Mouse (Mus musculus) heart, embryonic 11.5 days (tissue): ENCODE measurements around the gene Gm38100. TPM values are rescaled to one million over a fixed set of nuclear protein-coding genes. Genes with fewer than 3 reads are reported as not detected.
A peak's percentile ranks its signal among the peaks of the same experiment; 100 is the strongest.

ENCODE experiments used
- ATAC-seq: fragments of 200-750 bp; cut with Nextera tagmentation; replicated peaks from 2 replicates; pipeline ENCODE4 v1.8.0; 2017; ENCODE audit warnings: moderate library complexity; ENCODE audit not compliant: insufficient number of reproducible peaks, low FRiP score, low TSS enrichment
- H3K27ac ChIP-seq: fragments of 300-500 bp; sonication (generic); 2 replicates; pipeline ENCODE4 v1.5.1; 2014; ENCODE audit warnings: mild to moderate bottlenecking, low read depth, low read length
- H3K27me3 ChIP-seq: fragments of 300-500 bp; sonication (generic); 2 replicates; pipeline ENCODE4 v1.6.1; 2014; ENCODE audit warnings: mild to moderate bottlenecking, low read length, mixed read lengths; ENCODE audit not compliant: control insufficient read depth, insufficient read depth
- H3K36me3 ChIP-seq: fragments of 300-500 bp; sonication (generic); 2 replicates; pipeline ENCODE4 v1.6.1; 2014; ENCODE audit warnings: mild to moderate bottlenecking, low read length, moderate library complexity, mixed read lengths; ENCODE audit not compliant: control insufficient read depth, insufficient read depth
- H3K4me1 ChIP-seq: fragments of 300-500 bp; sonication (generic); 2 replicates; pipeline ENCODE4 v1.6.1; 2014; ENCODE audit warnings: low read length; ENCODE audit not compliant: control insufficient read depth, insufficient read depth
- H3K4me2 ChIP-seq: fragments of 300-500 bp; sonication (generic); 2 replicates; pipeline ENCODE4 v1.6.1; 2014; ENCODE audit warnings: mild to moderate bottlenecking, moderate library complexity
- H3K4me3 ChIP-seq: fragments of 300-500 bp; sonication (generic); 2 replicates; pipeline ENCODE4 v1.5.1; 2014; ENCODE audit warnings: low read depth, low read length
- H3K9ac ChIP-seq: fragments of 300-500 bp; sonication (generic); 2 replicates; pipeline ENCODE4 v1.6.1; 2014; ENCODE audit warnings: mild to moderate bottlenecking, low read depth, low read length, moderate library complexity
- H3K9me3 ChIP-seq: fragments of 300-500 bp; sonication (generic); replicated peaks from 2 replicates; pipeline ENCODE4 v1.6.1; 2016; ENCODE audit warnings: low read length; ENCODE audit not compliant: control insufficient read depth
- WGBS: fragments of 180-500 bp; shearing (Covaris S2); extraction: QIAGEN DNeasy Blood & Tissue Kit; methylation state at CpG from one replicate; pipeline ENCODE4 v1.1.7; 2014; ENCODE audit not compliant: insufficient replicate concordance; 5-methylcytosine and 5-hydroxymethylcytosine counted together
- polyA plus RNA-seq: library from polyadenylated mRNA; unstranded; fragments of >200 nt; fragmentation: Nextera tagmentation; extraction: Ambion mirVana; gene quantifications from 2 replicates; pipeline ENCODE4 v1.2.1, GENCODE M21; 2014

Gm38100 gene
- polyA plus RNA-seq, 1 experiment from 2014 or later = not detected

DNA sequence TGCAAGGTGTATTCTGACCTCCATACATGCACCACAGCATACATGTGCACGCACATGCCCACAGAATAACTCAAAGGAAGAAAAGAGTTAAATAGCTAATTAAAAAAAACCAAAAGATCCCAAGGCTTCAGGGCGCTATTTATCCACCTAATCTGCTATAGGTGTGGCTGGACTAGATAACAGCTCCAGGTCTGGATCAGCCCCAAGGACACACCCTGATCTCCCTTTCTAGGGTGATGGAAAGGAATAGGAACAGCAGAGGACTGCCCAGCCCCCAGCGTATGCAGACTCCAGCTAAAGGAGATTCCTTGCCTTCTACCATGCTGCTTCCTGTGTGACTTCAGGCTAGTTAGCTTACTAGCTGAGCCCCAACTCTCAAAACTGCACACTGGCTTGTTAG is 8.1 kb upstream of the Gm38100 start:
- ATAC-seq = no peak
- no peaks in the 10 kb centered on the region for H3K9me3 ChIP-seq
- no peaks in the 10 kb centered on the region for H3K27me3 ChIP-seq
- H3K27ac ChIP-seq = no peak overlapping the region
- H3K4me2 ChIP-seq = no peak overlapping the region
- H3K36me3 ChIP-seq = peaks cover 13% of the 10 kb centered on the region
- 88% methylated on average over 3 of the region's 3 CpGs for whole genome bisulfite sequencing
- H3K4me1 ChIP-seq = no peaks in the 10 kb centered on the region
- no peak overlapping the region for H3K9ac ChIP-seq
- H3K4me3 ChIP-seq = no peak overlapping the region

GRCm38 (mm10) chr1:175913728-175914303 is 6.3 kb upstream of the Gm38100 start:
- Histone ChIP-seq H3K27me3 (no peaks in the 10 kb centered on the region), H3K36me3 (0 out of 2 replicates have a peak, but pooled peaks cover 3% of the 10 kb centered on the region), H3K9ac (no peak overlapping the region), H3K4me3 (no peak overlapping the region), H3K4me2 (no peak overlapping the region), H3K27ac (no peak overlapping the region), H3K9me3 (no peaks in the 10 kb centered on the region), H3K4me1 (no peaks in the 10 kb centered on the region)
- WGBS = 66% methylated on average over 5 of the region's 5 CpGs
- no peak for ATAC-seq

GRCm38 (mm10) chr1:175921091-175921490 is 962 bp downstream of the Gm38100 start:
- no peaks in the 10 kb centered on the region for H3K27me3 ChIP-seq
- no peaks in the 10 kb centered on the region for H3K4me1 ChIP-seq
- no peak overlapping the region for H3K4me3 ChIP-seq
- H3K9me3 ChIP-seq = no peaks in the 10 kb centered on the region
- H3K27ac ChIP-seq = no peak overlapping the region
- no peak overlapping the region for H3K9ac ChIP-seq
- 77% methylated on average over 8 of the region's 8 CpGs for WGBS
- ATAC-seq = no peak
- no peaks in the 10 kb centered on the region for H3K36me3 ChIP-seq
- no peak overlapping the region for H3K4me2 ChIP-seq

DNA sequence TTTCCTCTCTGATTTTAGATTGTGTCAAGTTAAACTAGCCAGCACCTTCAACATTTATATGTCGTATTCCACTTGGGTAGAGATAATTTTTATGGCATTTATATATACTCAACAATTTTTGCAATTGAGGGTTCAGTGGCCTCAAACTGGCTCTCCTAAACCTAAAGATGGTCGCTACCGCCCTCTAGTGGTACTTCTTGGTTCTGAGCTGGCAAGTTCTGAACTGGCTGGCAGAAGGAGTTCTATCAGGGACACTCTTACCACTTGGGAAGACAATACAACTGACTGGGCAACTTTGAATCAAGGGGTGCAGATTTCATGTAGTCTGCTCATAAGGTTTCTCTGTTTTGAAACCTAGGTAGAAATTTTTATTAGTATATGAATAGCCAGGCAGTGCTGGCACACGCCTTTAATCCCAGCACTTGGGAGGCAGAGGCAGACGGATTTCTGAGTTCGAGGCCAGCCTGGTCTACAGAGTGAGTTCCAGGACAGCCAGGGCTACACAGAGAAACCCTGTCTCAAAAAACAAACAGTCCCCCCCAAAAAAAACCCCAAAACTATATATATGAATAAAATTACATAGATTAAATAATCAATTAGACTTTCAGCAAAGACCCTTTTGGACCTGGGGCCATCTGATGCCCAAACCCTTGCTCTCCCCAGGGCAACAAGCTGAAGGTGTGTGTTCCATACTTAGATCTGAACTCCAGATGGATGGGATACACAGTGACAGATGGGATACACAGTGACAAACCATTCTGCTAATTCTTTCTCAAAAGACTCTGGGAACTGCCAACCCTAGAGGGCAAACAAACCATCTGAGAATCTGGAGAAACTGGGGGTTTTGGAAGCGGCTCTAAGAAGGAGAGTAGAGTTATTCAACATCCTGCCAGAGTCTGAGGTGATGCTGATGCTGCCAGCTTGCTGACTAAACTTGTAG is 4.0 kb downstream of the Gm38100 start:
- no peaks in the 10 kb centered on the region for H3K9me3 ChIP-seq
- no peak overlapping the region for H3K4me3 ChIP-seq
- no peak for ATAC-seq
- no peak overlapping the region for H3K27ac ChIP-seq
- no peaks in the 10 kb centered on the region for H3K36me3 ChIP-seq
- H3K4me1 ChIP-seq = no peaks in the 10 kb centered on the region
- no peak overlapping the region for H3K4me2 ChIP-seq
- H3K9ac ChIP-seq = no peak overlapping the region
- 50% methylated on average over 7 of the region's 7 CpGs for WGBS
- H3K27me3 ChIP-seq = no peaks in the 10 kb centered on the region

GRCm38 (mm10) chr1:175931391-175931790 is 11.3 kb downstream of the Gm38100 start:
- Histone ChIP-seq H3K9me3 (no peaks in the 10 kb centered on the region), H3K4me1 (no peaks in the 10 kb centered on the region), H3K4me3 (no peak overlapping the region), H3K36me3 (no peaks in the 10 kb centered on the region), H3K27ac (no peak overlapping the region), H3K9ac (no peak overlapping the region), H3K4me2 (no peak overlapping the region), H3K27me3 (no peaks in the 10 kb centered on the region)
- WGBS = 92% methylated on average over 5 of the region's 5 CpGs
- no peak for ATAC-seq

- Histone ChIP-seq H3K9ac (no peak overlapping the region), H3K27ac (no peak overlapping the region), H3K4me3 (peak overlapping the region; percentile 28), H3K9me3 (no peaks in the 10 kb centered on the region), H3K4me2 (peak overlapping the region; percentile 64), H3K4me1 (no peaks in the 10 kb centered on the region), H3K27me3 (no peaks in the 10 kb centered on the region), H3K36me3 (no peaks in the 10 kb centered on the region)
- WGBS = 11% methylated on average over 11 of the region's 11 CpGs
- ATAC-seq = peak; percentile 59
These were observed 16.2 kb downstream of the Gm38100 start for GRCm38 (mm10) chr1:175936282-175936737.

DNA sequence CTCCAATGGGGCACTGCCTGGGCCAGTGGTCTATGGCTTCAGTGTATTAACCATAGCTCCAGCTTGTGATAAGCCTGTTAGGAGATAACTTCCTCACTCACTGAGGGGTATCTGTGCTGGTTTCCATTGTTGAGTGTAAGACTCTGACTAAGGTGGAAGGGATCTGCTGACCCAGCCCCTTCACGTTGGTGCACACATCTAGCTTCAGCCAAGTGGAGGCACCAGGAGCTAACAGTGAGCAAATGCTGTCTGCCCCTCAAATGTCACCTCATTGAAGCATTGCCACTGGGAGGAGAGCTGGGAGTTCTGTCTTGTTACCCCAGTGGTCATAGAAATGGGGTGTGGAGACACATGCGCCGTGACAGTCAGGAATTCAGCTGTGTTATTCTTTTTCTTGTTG is 18.6 kb downstream of the Gm38100 start:
- Histone ChIP-seq H3K4me3 (no peak overlapping the region), H3K36me3 (no peaks in the 10 kb centered on the region), H3K4me1 (no peaks in the 10 kb centered on the region), H3K4me2 (no peak overlapping the region), H3K27ac (no peak overlapping the region), H3K27me3 (no peaks in the 10 kb centered on the region), H3K9me3 (no peaks in the 10 kb centered on the region), H3K9ac (no peak overlapping the region)
- WGBS = 70% methylated on average over 3 of the region's 3 CpGs
- no peak for ATAC-seq

- no peaks in the 10 kb centered on the region for H3K27me3 ChIP-seq
These were observed 23.0 kb downstream of the Gm38100 start for GRCm38 (mm10) chr1:175943168-175943567.

More at GRCm38 (mm10) chr1:175943168-175943567, 23.0 kb downstream of the Gm38100 start:
- Histone ChIP-seq H3K9me3 (no peaks in the 10 kb centered on the region), H3K4me3 (no peak overlapping the region), H3K36me3 (no peaks in the 10 kb centered on the region), H3K4me2 (no peak overlapping the region), H3K27ac (no peak overlapping the region), H3K9ac (no peak overlapping the region), H3K4me1 (no peaks in the 10 kb centered on the region)
- 77% methylated on average over 7 of the region's 7 CpGs for WGBS
- ATAC-seq = no peak
